In the genomic region with DNA sequence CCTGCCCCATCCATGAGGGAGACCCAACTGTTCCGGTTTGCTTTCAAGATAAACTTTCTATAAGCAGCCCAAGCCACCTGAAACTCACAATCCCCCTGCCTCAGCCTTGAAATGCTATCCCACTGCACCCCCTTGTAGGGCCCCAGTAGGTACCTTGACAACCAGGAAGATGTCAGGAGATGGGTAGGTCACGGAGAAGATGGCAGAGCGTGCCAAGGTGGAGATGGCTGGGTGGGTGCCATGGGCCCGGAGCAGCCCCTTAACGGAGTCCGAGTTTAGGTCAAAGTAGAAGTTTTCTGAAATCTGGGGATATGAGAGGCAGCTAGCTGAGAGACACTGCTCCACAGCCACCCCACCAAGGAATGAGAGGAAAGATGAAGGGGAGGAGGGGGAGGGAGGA, we compare ENCODE assay signal across 29 mouse cellular contexts. TPM values are rescaled to one million over a fixed set of nuclear protein-coding genes. Genes with fewer than 3 reads are reported as not detected.
DNase-seq lines count a peak whose midpoint lies in the region; ATAC-seq and TF ChIP-seq lines count a peak whose summit lies in the region.
"Had no signal": no experiment of that assay in that cellular context is flagged by ENCODE, and none has a peak within 500 bp of the region (broad histone marks: within the 10 kb centered on the region; RNA-seq: fewer than 3 reads in every experiment).

No protein-coding gene starts in this region.

- TF ChIP-seq CTCF in E14TG2a.4 (conservative IDR thresholded peaks at IDR 0.05; ENCODE audit: low read length) = no peak

- H3K9ac ChIP-seq in embryonic facial prominence, embryonic 14.5 days (ENCODE audit: low read depth, low read length) = 0 out of 2 replicates have a peak overlapping the region, but pooled peaks have one; percentile 22
- H3K9ac ChIP-seq in heart, embryonic 15.5 days = no peak overlapping the region
- H3K9ac ChIP-seq: embryonic facial prominence, embryonic 12.5 days; forebrain, embryonic 13.5 days; forebrain, embryonic 15.5 days; forebrain, postnatal 0 days had no signal

- no peak overlapping the region for H3K4me2 ChIP-seq in embryonic facial prominence, embryonic 14.5 days (ENCODE audit: low read depth, low read length)
- H3K4me2 ChIP-seq in heart, embryonic 15.5 days = no peak overlapping the region
- H3K4me2 ChIP-seq: embryonic facial prominence, embryonic 12.5 days; forebrain, embryonic 13.5 days; forebrain, embryonic 15.5 days had no signal

- H3K27ac ChIP-seq in embryonic facial prominence, embryonic 14.5 days (replicated peaks; ENCODE audit: low read depth, low read length) = no peak overlapping the region
- no peak overlapping the region for H3K27ac ChIP-seq in embryonic facial prominence, embryonic 10.5 days (replicated peaks)
- peak overlapping the region; percentile 33; the same call in 1 of the 2 replicates for H3K27ac ChIP-seq in heart, embryonic 15.5 days
- H3K27ac ChIP-seq: forebrain, embryonic 13.5 days; forebrain, embryonic 15.5 days had no signal

- peaks cover 74% of the 10 kb centered on the region for H3K36me3 ChIP-seq in embryonic facial prominence, embryonic 14.5 days (ENCODE audit: control insufficient read depth, insufficient read depth, low read length)
- peaks cover 95% of the 10 kb centered on the region for H3K36me3 ChIP-seq in embryonic facial prominence, embryonic 10.5 days (replicated peaks)
- peaks cover 26% of the 10 kb centered on the region for H3K36me3 ChIP-seq in heart, embryonic 15.5 days
- peaks cover 99% of the 10 kb centered on the region for H3K36me3 ChIP-seq in E14TG2a.4 (ENCODE audit: insufficient read depth, low read length)
- H3K36me3 ChIP-seq: forebrain, embryonic 15.5 days had no signal

- H3K27me3 ChIP-seq in embryonic facial prominence, embryonic 14.5 days (replicated peaks; ENCODE audit: control insufficient read depth, insufficient read depth, low read length) = no peaks in the 10 kb centered on the region
- H3K27me3 ChIP-seq in embryonic facial prominence, embryonic 10.5 days (replicated peaks; ENCODE audit: low read depth, poor library complexity, severe bottlenecking) = no peaks in the 10 kb centered on the region
- no peaks in the 10 kb centered on the region for H3K27me3 ChIP-seq in heart, embryonic 15.5 days
- no peaks in the 10 kb centered on the region for H3K27me3 ChIP-seq in E14TG2a.4 (ENCODE audit: insufficient read depth, low read length)
- H3K27me3 ChIP-seq: CH12.LX; embryonic facial prominence, embryonic 12.5 days; forebrain, embryonic 13.5 days; forebrain, embryonic 15.5 days had no signal

- H3K4me3 ChIP-seq in embryonic facial prominence, embryonic 14.5 days (ENCODE audit: low read depth, low read length) = no peak overlapping the region
- no peak overlapping the region for H3K4me3 ChIP-seq in embryonic facial prominence, embryonic 10.5 days
- no peak overlapping the region for H3K4me3 ChIP-seq in heart, embryonic 15.5 days
- H3K4me3 ChIP-seq in E14TG2a.4 (replicated peaks; ENCODE audit: low read length) = 0 out of 2 replicates have a peak overlapping the region, but pooled peaks have one; percentile 46
- H3K4me3 ChIP-seq: embryonic facial prominence, embryonic 12.5 days; forebrain, embryonic 13.5 days; forebrain, embryonic 15.5 days had no signal

- DNase-seq in embryonic facial prominence, embryonic 14.5 days (ENCODE audit: low spot score) = no peak
- no peak for DNase-seq in embryonic facial prominence, embryonic 10.5 days (ENCODE audit: low spot score)
- peak; percentile 94 for DNase-seq in heart, adult 11 months
- no peak for DNase-seq in heart, postnatal 10 days
- no peak for DNase-seq in heart, postnatal 14 days
- no peak for DNase-seq in layer of hippocampus, postnatal 10 days (ENCODE audit: low spot score in 2 of 2)
- DNase-seq: adrenal gland, adult 2 months; adrenal gland, postnatal 10 days; adrenal gland, postnatal 25 days; B cell, adult 2 months; cerebellum, adult 11 months; cerebellum, adult 18-20 months; cerebellum, adult 8-10 months; cerebellum, adult 9-11 months; cerebellum, postnatal 14 days; cerebellum, postnatal 36 days; embryo, embryonic 11 days; forebrain, postnatal 0 days had no signal

- 92% methylated on average over 6 of the region's 6 CpGs for WGBS in embryonic facial prominence, embryonic 14.5 days
- 92% methylated on average over 6 of the region's 6 CpGs for WGBS in embryonic facial prominence, embryonic 10.5 days
- 90% methylated on average over 6 of the region's 6 CpGs for WGBS in heart, embryonic 15.5 days

- ATAC-seq in embryonic facial prominence, embryonic 14.5 days (ENCODE audit: low read depth) = no peak
- ATAC-seq in heart, embryonic 15.5 days (replicated peaks; ENCODE audit: insufficient number of reproducible peaks, insufficient read depth, low FRiP score, low read depth) = no peak
- ATAC-seq: CD4-positive, CD25-positive, alpha-beta regulatory T cell, adult 4 months; forebrain, embryonic 13.5 days; forebrain, embryonic 15.5 days; forebrain, postnatal 0 days had no signal

- H3K4me1 ChIP-seq in embryonic facial prominence, embryonic 14.5 days (ENCODE audit: control insufficient read depth, insufficient read depth, low read length) = no peaks in the 10 kb centered on the region; the same call in 1 of the 2 replicates
- peaks cover 33% of the 10 kb centered on the region for H3K4me1 ChIP-seq in embryonic facial prominence, embryonic 10.5 days
- H3K4me1 ChIP-seq in heart, embryonic 15.5 days (replicated peaks) = peaks cover 22% of the 10 kb centered on the region
- H3K4me1 ChIP-seq in E14TG2a.4 (replicated peaks; ENCODE audit: low read depth, low read length) = peaks cover 93% of the 10 kb centered on the region
- H3K4me1 ChIP-seq: forebrain, embryonic 13.5 days; forebrain, embryonic 15.5 days had no signal

- intact Hi-C loops in heart, postnatal 10 days (cut with DNase I) = no loop called here
- intact Hi-C loops in heart, postnatal 14 days (cut with DNase I) = no loop called here

- no peaks in the 10 kb centered on the region for H3K9me3 ChIP-seq in embryonic facial prominence, embryonic 14.5 days (ENCODE audit: control insufficient read depth, low read length)
- no peaks in the 10 kb centered on the region for H3K9me3 ChIP-seq in embryonic facial prominence, embryonic 10.5 days
- no peaks in the 10 kb centered on the region for H3K9me3 ChIP-seq in heart, embryonic 15.5 days (replicated peaks)
- no peaks in the 10 kb centered on the region for H3K9me3 ChIP-seq in E14TG2a.4 (ENCODE audit: low read length)
- H3K9me3 ChIP-seq: embryonic facial prominence, embryonic 12.5 days; forebrain, embryonic 13.5 days; forebrain, embryonic 15.5 days had no signal

RNA-seq across cellular contexts. Expression of gene Angptl8, which starts 6.0 kb away (rescaled TPM):
- 0.41 and 0.54 TPM in 2 replicates for polyA plus RNA-seq in embryonic facial prominence, embryonic 14.5 days (2014; fragmentation: Nextera tagmentation; extraction: Ambion mirVana)
- polyA plus RNA-seq in embryonic facial prominence, embryonic 10.5 days (2016; fragmentation: Nextera tagmentation; extraction: Ambion mirVana) = 0.48 and 0.52 TPM in 2 replicates
- under 1 TPM in 1 of 2 experiments, not detected in 1; 0.31 TPM for total RNA-seq in heart, postnatal 10 days (2021)
- 1.2 and 2.1 TPM in 2 replicates for polyA plus RNA-seq in heart, embryonic 15.5 days (2015; fragmentation: Nextera tagmentation; extraction: Ambion mirVana)
- total RNA-seq in heart, postnatal 14 days (2021) = not detected
- total RNA-seq in layer of hippocampus, postnatal 10 days (2021) = not detected
- total RNA-seq: CH12.LX; common myeloid progenitor, adult 5-6 weeks; ES-E14; forebrain, postnatal 0 days; MEL had no signal
- polyA plus RNA-seq: brain, embryonic 14.5 days; CD4-positive, CD25-positive, alpha-beta regulatory T cell, adult 4 months; forebrain, embryonic 13.5 days had no signal

RNA-seq across cellular contexts. Expression of gene Dock6, which starts 11.1 kb away (rescaled TPM):
- polyA plus RNA-seq in embryonic facial prominence, embryonic 14.5 days (2014; fragmentation: Nextera tagmentation; extraction: Ambion mirVana) = 28.3 and 30.2 TPM in 2 replicates
- 27.2 and 28.0 TPM in 2 replicates for polyA plus RNA-seq in embryonic facial prominence, embryonic 10.5 days (2016; fragmentation: Nextera tagmentation; extraction: Ambion mirVana)
- total RNA-seq in heart, postnatal 10 days (2021) = 10 to 100 TPM; 63.0 to 66.5 TPM
- 38.3 and 54.7 TPM in 2 replicates for polyA plus RNA-seq in heart, embryonic 15.5 days (2015; fragmentation: Nextera tagmentation; extraction: Ambion mirVana)
- total RNA-seq in heart, postnatal 14 days (2021) = 10 to 100 TPM; 46.1 to 57.3 TPM
- 10 to 100 TPM; 32.6 to 34.5 TPM for total RNA-seq in layer of hippocampus, postnatal 10 days (2021)

RNA-seq across cellular contexts. Expression of gene Kank2, which starts 42.8 kb away (rescaled TPM):
- 10.7 and 12.1 TPM in 2 replicates for polyA plus RNA-seq in embryonic facial prominence, embryonic 14.5 days (2014; fragmentation: Nextera tagmentation; extraction: Ambion mirVana)
- 15.3 and 17.8 TPM in 2 replicates for polyA plus RNA-seq in embryonic facial prominence, embryonic 10.5 days (2016; fragmentation: Nextera tagmentation; extraction: Ambion mirVana)
- total RNA-seq in heart, postnatal 10 days (2021) = 10 to 100 TPM; 49.5 to 51.9 TPM
- polyA plus RNA-seq in heart, embryonic 15.5 days (2015; fragmentation: Nextera tagmentation; extraction: Ambion mirVana) = 20.0 and 26.3 TPM in 2 replicates
- total RNA-seq in heart, postnatal 14 days (2021) = 10 to 100 TPM; 52.6 to 53.3 TPM
- 1 to 10 TPM; 7.5 to 7.8 TPM for total RNA-seq in layer of hippocampus, postnatal 10 days (2021)
- polyA plus RNA-seq: CD4-positive, CD25-positive, alpha-beta regulatory T cell, adult 4 months had no signal

Comparison
In these comparisons a context has a peak if more than half of its experiments do, and no peak if none do; other contexts are left out.
1. RNA of gene Kank2, which starts 42.8 kb away (total RNA-seq): 52.6 to 53.3 TPM in heart, postnatal 14 days and 49.5 to 51.9 TPM in heart, postnatal 10 days; 7.5 to 7.8 TPM in layer of hippocampus, postnatal 10 days; every median in the first group is over 4 times any median in the second.